Mouse (Mus musculus) forebrain, embryonic 10.5 days (tissue): ENCODE measurements around the gene Mcf2l. TPM values are rescaled to one million over a fixed set of nuclear protein-coding genes. Genes with fewer than 3 reads are reported as not detected.

Experiments used
- DNase-seq: peaks from one replicate; pipeline ENCODE4 v3.0.0-alpha.2; 2017; ENCODE audit warnings: low spot score; ENCODE audit errors: extremely low spot score
- H3K27ac ChIP-seq: fragments of 300-500 bp; sonication (generic); 2 replicates; pipeline ENCODE4 v1.5.1; 2016; ENCODE audit warnings: mild to moderate bottlenecking
- H3K27me3 ChIP-seq: fragments of 300-500 bp; sonication (generic); 2 replicates; pipeline ENCODE4 v1.6.1; 2016; ENCODE audit warnings: mild to moderate bottlenecking; ENCODE audit not compliant: poor library complexity, severe bottlenecking
- H3K36me3 ChIP-seq: fragments of 300-500 bp; sonication (generic); replicated peaks from 2 replicates; pipeline ENCODE4 v1.6.1; 2016; ENCODE audit warnings: mild to moderate bottlenecking, moderate library complexity
- H3K4me1 ChIP-seq: fragments of 300-500 bp; sonication (generic); 2 replicates; pipeline ENCODE4 v1.6.1; 2016
- H3K4me3 ChIP-seq: fragments of 300-500 bp; sonication (generic); 2 replicates; pipeline ENCODE4 v1.5.1; 2016; ENCODE audit warnings: mild to moderate bottlenecking, moderate library complexity
- H3K9me3 ChIP-seq: fragments of 300-500 bp; sonication (generic); 2 replicates; pipeline ENCODE4 v1.6.1; 2016; ENCODE audit warnings: mild to moderate bottlenecking, moderate library complexity
- WGBS: fragments of 180-500 bp; shearing (Covaris S2); methylation state at CpG from one replicate; pipeline ENCODE4 v1.1.7; 2016; 5-methylcytosine and 5-hydroxymethylcytosine counted together
- polyA plus RNA-seq: library from polyadenylated mRNA; unstranded; fragments of >200 nt; fragmentation: Nextera tagmentation; extraction: Ambion mirVana; gene quantifications from 2 replicates; pipeline ENCODE4 v1.2.1, GENCODE M21; 2016

Gene Mcf2l
- polyA plus RNA-seq, 1 experiment from 2014 or later = 32.5 TPM

GRCm38 (mm10) chr8:12994468-12994867, 120.9 kb downstream of the Mcf2l start:
- no peak overlapping the region for H3K27ac ChIP-seq
- 0 out of 2 replicates have a peak, but pooled peaks cover 3% of the 10 kb centered on the region for H3K4me1 ChIP-seq
- WGBS = 83% methylated on average over 5 of the region's 5 CpGs
- DNase-seq = no peak
- no peak overlapping the region for H3K4me3 ChIP-seq
- no peaks in the 10 kb centered on the region for H3K27me3 ChIP-seq
- peaks cover 45% of the 10 kb centered on the region for H3K36me3 ChIP-seq
- no peaks in the 10 kb centered on the region for H3K9me3 ChIP-seq

GRCm38 (mm10) chr8:12995481-12995880, 121.9 kb downstream of the Mcf2l start:
- Histone ChIP-seq H3K36me3 (peaks cover 56% of the 10 kb centered on the region), H3K9me3 (no peaks in the 10 kb centered on the region), H3K4me3 (no peak overlapping the region), H3K27me3 (no peaks in the 10 kb centered on the region), H3K27ac (no peak overlapping the region), H3K4me1 (0 out of 2 replicates have a peak, but pooled peaks cover 3% of the 10 kb centered on the region)
- 91% methylated on average over 5 of the region's 5 CpGs for WGBS
- DNase-seq = no peak

GRCm38 (mm10) chr8:12996831-12997275, 123.2 kb downstream of the Mcf2l start:
- no peaks in the 10 kb centered on the region for H3K27me3 ChIP-seq
- H3K36me3 ChIP-seq = peaks cover 65% of the 10 kb centered on the region
- no peak for DNase-seq
- WGBS = 75% methylated on average over 8 of the region's 8 CpGs
- no peak overlapping the region for H3K27ac ChIP-seq
- 0 out of 2 replicates have a peak, but pooled peaks cover 3% of the 10 kb centered on the region for H3K4me1 ChIP-seq
- H3K9me3 ChIP-seq = no peaks in the 10 kb centered on the region
- no peak overlapping the region for H3K4me3 ChIP-seq

GRCm38 (mm10) chr8:12998331-12998730, 124.7 kb downstream of the Mcf2l start:
- Histone ChIP-seq H3K9me3 (no peaks in the 10 kb centered on the region), H3K27ac (no peak overlapping the region), H3K4me3 (no peak overlapping the region), H3K27me3 (no peaks in the 10 kb centered on the region), H3K36me3 (peaks cover 80% of the 10 kb centered on the region), H3K4me1 (0 out of 2 replicates have a peak, but pooled peaks cover 3% of the 10 kb centered on the region)
- WGBS = 88% methylated on average over 8 of the region's 8 CpGs
- no peak for DNase-seq

- Histone ChIP-seq H3K9me3 (no peaks in the 10 kb centered on the region), H3K27me3 (no peaks in the 10 kb centered on the region), H3K4me1 (0 out of 2 replicates have a peak, but pooled peaks cover 3% of the 10 kb centered on the region), H3K27ac (no peak overlapping the region), H3K4me3 (no peak overlapping the region), H3K36me3 (peaks cover 88% of the 10 kb centered on the region)
- no peak for DNase-seq
- 90% methylated on average over 9 of the region's 9 CpGs for WGBS
These were observed 126.2 kb downstream of the Mcf2l start for GRCm38 (mm10) chr8:12999793-13000192.

DNA sequence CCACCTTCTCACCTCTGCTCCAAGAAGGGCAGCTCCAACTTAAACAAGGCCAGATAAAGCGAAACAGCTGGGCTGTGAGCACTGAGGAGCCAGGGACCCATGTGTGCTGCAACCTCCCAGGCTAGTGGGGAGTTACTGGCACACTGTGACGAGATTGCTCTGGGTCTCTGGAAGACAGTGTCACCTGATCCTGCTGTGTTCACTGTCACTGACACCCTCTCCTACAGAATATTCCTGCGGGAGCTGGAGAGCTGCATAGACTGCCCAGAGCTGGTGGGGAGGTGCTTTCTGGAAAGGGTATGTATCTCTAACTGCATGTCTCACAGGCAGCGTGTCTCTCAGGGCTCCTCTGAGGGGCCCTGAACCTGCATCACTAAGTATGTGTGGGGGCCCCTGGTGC, 133.9 kb downstream of the Mcf2l start:
- H3K4me3 ChIP-seq = no peak overlapping the region
- peaks cover 97% of the 10 kb centered on the region for H3K36me3 ChIP-seq
- no peaks in the 10 kb centered on the region for H3K4me1 ChIP-seq
- no peak for DNase-seq
- no peak overlapping the region for H3K27ac ChIP-seq
- 83% methylated on average over 4 of the region's 4 CpGs for WGBS
- H3K27me3 ChIP-seq = no peaks in the 10 kb centered on the region
- H3K9me3 ChIP-seq = peaks cover 10% of the 10 kb centered on the region

- Histone ChIP-seq H3K36me3 (peaks cover 97% of the 10 kb centered on the region), H3K27me3 (no peaks in the 10 kb centered on the region)
- WGBS = 69% methylated on average over 4 of the region's 4 CpGs
These were observed 136.7 kb downstream of the Mcf2l start for GRCm38 (mm10) chr8:13010313-13010712.

GRCm38 (mm10) chr8:13019560-13019959, 146.0 kb downstream of the Mcf2l start:
- H3K4me1 ChIP-seq = no peaks in the 10 kb centered on the region
- no peak for DNase-seq
- WGBS = 67% methylated on average over 4 of the region's 4 CpGs
- H3K4me3 ChIP-seq = no peak overlapping the region
- H3K36me3 ChIP-seq = peaks cover 38% of the 10 kb centered on the region
- no peak overlapping the region for H3K27ac ChIP-seq
- H3K9me3 ChIP-seq = no peaks in the 10 kb centered on the region
- no peaks in the 10 kb centered on the region for H3K27me3 ChIP-seq

More at GRCm38 (mm10) chr8:13010313-13010712, 136.7 kb downstream of the Mcf2l start:
- peaks cover 10% of the 10 kb centered on the region for H3K9me3 ChIP-seq
- no peaks in the 10 kb centered on the region for H3K4me1 ChIP-seq
- H3K4me3 ChIP-seq = no peak overlapping the region
- H3K27ac ChIP-seq = no peak overlapping the region
- DNase-seq = no peak

GRCm38 (mm10) chr8:13021830-13022229, 148.2 kb downstream of the Mcf2l start:
- Histone ChIP-seq H3K27ac (no peak overlapping the region), H3K4me1 (peaks cover 8% of the 10 kb centered on the region), H3K4me3 (no peak overlapping the region), H3K36me3 (peaks cover 22% of the 10 kb centered on the region), H3K9me3 (no peaks in the 10 kb centered on the region), H3K27me3 (no peaks in the 10 kb centered on the region)
- 95% methylated on average over 8 of the region's 8 CpGs for WGBS
- DNase-seq = no peak

DNA sequence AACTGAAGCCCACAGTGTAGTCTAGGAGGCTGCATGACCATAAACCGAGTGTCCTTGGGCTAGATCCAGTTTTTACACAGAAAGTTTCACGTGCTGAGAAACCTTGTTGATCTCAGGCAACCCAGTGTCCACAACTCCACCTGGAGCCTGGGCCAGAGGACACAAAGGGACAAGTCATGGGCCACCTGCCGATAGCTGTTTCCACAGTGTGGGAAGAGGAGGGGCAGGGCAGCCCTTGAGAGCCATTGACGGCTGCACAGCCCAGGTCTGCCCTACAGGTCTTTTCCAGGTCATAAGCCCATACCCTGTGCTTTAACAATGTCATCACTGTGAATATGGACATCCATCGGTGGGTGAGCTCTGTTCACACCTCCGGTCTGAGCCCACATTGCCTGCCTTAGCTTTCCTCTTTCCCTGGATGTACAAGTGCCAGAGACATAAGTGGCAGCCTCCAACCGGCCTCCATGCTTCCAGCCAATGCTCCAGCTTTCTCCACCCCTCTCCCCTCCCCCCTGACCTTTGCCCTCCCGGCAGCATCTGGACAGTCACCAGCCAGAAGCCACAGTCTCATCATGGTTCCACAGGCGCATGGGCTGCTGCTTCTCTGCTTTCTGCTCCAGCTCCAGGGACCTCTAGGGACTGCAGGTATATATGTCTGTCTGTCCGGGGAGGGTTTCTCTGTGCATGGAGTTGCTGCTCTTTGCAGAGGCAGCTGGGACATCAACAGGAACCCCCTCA, 152.1 kb downstream of the Mcf2l start, which contains the start of gene F7:
Gene F7, plus strand, starts transcription at position 548 of the 738 bp plus-strand sequence.
- no peak for DNase-seq
- Histone ChIP-seq H3K36me3 (no peaks in the 10 kb centered on the region; the same call in 1 of the 2 replicates), H3K4me3 (no peak within 1 kb of the TSS), H3K9me3 (no peaks in the 10 kb centered on the region), H3K4me1 (peaks cover 8% of the 10 kb centered on the region), H3K27me3 (no peaks in the 10 kb centered on the region), H3K27ac (no peak within 1 kb of the TSS)
- WGBS = 67% methylated on average over 10 of the region's 10 CpGs

DNA sequence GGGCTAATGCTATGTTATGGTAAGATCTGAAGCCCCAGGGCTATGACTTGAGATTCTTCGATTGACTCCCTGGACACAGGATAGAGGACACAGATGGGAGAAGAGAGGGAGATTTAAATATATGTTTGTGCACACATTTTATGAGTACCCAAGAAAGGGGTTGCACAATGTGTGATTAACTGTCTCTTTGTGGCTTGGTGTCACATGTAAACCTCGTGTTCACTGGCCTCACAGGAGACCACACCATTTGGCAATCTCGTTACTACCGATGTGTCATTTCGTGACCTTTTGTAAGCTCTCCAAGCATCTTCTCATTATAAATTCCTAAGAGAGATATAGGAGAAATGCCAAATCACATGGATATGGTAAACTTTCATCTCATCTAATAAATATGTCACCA, 154.0 kb downstream of the Mcf2l start:
- Histone ChIP-seq H3K36me3 (no peaks in the 10 kb centered on the region), H3K9me3 (no peaks in the 10 kb centered on the region), H3K27ac (no peak overlapping the region), H3K4me1 (peaks cover 8% of the 10 kb centered on the region), H3K27me3 (no peaks in the 10 kb centered on the region), H3K4me3 (no peak overlapping the region)
- no peak for DNase-seq
- 91% methylated on average over 5 of the region's 5 CpGs for WGBS

DNA sequence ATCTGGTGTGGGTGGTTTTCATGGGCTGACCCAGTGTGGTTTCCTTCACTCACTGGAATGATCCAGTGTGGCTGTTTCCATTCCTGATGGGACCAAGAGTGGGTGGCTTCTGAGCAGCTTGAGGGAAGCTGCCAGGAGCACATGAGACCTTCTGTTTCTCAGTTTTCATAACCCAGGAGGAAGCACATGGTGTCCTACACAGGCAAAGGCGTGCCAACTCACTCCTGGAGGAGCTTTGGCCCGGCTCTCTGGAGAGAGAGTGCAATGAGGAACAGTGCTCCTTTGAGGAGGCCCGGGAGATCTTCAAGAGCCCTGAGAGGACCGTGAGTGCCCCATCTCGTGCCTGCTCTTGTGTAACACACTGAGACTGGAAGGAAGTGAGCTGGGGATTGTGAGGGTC, 154.9 kb downstream of the Mcf2l start:
- Histone ChIP-seq H3K4me3 (no peak overlapping the region), H3K9me3 (no peaks in the 10 kb centered on the region), H3K36me3 (no peaks in the 10 kb centered on the region), H3K27ac (no peak overlapping the region), H3K27me3 (no peaks in the 10 kb centered on the region), H3K4me1 (peaks cover 8% of the 10 kb centered on the region)
- WGBS = 77% methylated on average over 5 of the region's 5 CpGs
- no peak for DNase-seq

- peaks cover 25% of the 10 kb centered on the region for H3K4me1 ChIP-seq
- 94% methylated on average over 10 of the region's 10 CpGs for WGBS
- H3K9me3 ChIP-seq = no peaks in the 10 kb centered on the region
- H3K27ac ChIP-seq = no peak overlapping the region
- no peaks in the 10 kb centered on the region for H3K27me3 ChIP-seq
- no peak overlapping the region for H3K4me3 ChIP-seq
- DNase-seq = no peak
- H3K36me3 ChIP-seq = no peaks in the 10 kb centered on the region
These were observed 162.8 kb downstream of the Mcf2l start for GRCm38 (mm10) chr8:13036346-13036812.
